Mouse (Mus musculus): Measurements from ENCODE around the gene Tmod2. TPM values are rescaled to one million over a fixed set of nuclear protein-coding genes. Genes with fewer than 3 reads are reported as not detected.

Tmod2 gene
- total RNA-seq (2023; ENCODE audit: inconsistent age) = 0.97 to 2.9 TPM (median 1.5 TPM) in 4 replicates

DNA sequence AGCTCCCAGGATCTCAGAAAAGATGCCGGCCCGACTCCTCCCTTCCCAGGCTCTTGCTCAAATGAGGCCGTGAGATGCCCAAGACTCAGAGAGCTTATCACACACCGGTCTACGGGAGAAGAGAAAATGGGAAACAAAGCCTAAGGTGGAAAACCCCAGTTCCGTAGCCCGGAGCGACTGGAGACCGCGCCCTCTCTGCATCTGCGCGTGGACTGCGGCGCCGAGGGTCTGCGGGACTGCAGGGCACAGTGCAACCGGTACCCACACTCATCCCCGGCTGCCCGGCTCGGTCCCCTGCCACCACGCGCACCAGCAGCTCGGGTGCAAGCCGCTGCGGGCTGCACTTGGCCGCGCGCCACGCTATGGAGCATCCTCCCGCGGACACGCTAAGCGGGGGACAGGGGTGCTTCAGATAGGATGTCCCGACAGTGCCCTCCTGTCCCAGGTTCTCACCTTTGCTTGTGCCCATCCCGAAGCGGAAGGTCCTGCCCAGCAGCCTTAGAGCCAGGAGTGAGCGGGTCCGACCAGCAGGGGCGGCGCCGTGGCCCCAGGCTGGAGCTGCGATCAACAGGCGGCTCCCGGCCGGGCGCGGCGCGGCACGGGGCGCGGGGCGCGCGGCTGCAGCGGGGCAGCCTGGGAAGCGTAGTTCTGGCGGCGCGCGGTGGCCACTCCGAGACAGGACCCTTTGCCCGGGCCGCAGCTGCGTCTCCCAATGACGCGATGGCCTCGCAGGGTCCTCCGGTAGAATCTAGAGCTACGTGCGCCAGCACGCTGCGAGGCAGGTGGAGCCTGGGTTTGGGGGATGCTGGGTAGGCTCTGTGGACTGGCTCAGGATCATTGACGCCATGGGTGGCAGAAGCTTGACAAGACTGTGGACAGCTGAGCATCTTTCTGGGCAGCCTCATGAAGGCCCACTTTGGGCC is at the start of gene Tmod2:
Tmod2 (minus strand) TSS at position 755 of the 923 bp plus-strand sequence.

DNA sequence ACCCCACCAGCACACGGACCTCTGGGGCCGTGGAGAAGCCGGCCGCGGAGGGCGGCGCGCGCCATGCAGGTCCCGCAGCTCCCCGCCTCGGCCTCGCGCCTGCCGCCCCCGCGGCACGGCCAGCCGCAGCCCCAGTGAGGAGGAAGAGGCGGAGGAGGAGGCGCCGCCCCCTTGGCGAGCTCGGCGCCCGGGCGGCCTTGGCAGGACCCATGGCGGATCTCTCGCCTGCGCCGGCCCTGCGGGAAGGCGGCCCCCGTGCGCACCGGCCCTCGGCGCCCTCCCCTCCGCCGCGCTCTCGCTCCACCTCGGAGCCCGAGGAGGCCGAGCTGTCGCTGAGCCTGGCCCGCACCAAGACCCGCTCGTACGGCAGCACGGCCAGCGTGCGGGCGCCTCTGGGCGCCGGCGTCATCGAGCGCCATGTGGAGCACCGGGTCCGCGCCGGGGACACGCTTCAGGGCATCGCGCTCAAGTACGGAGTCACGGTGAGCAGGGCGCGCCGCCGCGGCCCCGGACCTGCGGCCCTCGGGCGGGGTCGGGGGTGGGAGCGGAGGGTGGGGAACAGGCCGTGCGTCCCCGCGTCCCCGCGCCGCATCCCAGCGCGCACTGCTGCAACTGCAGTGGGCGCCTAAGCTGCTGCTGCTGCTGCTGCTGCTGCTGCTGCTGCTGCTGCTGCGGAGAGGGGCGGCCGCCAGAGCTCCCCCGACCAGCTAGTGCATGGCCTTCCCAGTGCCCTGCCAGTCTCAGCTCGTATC is 14.6 kb upstream of the Tmod2 start, which contains the start of gene Lysmd2:
Lysmd2 (plus strand) TSS at position 186 of the 752 bp plus-strand sequence.

DNA sequence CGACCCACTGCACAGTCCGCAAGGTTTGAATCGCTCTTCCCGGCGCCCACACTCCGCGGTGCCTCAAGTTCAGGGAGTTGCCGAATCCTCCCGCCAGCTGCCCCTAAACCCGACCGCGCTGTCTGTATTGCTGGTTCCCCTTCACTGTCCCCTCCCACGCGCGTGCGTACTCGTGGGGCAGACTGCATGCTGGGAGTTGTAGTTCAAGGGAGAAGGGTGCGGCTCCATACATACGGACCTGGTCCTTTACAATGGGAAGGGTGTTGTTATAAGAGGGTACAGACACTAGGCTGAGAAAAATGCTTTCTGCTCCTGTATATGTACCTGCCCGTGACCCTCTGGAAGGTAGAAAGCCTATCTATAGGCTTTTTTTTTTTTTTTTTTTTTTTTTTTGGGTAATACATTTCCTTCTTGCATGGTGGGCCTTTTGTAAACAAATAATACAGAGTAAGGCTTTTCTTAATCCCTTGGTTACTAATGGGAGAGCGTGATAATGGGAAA is 51.6 kb downstream of the Tmod2 start, which contains the start of gene Tmod3:
Tmod3 (minus strand) TSS at position 146 of the 501 bp plus-strand sequence.

Other genes with a start within 250 kb of the Tmod2 start
- 98.2 to 112 TPM (median 99.3 TPM) in 4 replicates for gene Mapk6, start 201.3 kb downstream of the Tmod2 start, total RNA-seq (2023; ENCODE audit: inconsistent age)
- gene Leo1, start 169.8 kb downstream of the Tmod2 start, total RNA-seq (2023; ENCODE audit: inconsistent age) = 16.6 to 19.9 TPM (median 18.4 TPM) in 4 replicates
- 195 to 217 TPM (median 207 TPM) in 4 replicates for gene Tmod3, start 51.7 kb downstream of the Tmod2 start, total RNA-seq (2023; ENCODE audit: inconsistent age)
- gene Lysmd2, start 14.4 kb upstream of the Tmod2 start, total RNA-seq (2023; ENCODE audit: inconsistent age) = 2.1 to 3.7 TPM (median 2.5 TPM) in 4 replicates
- gene Scg3, start 72.7 kb upstream of the Tmod2 start, total RNA-seq (2023; ENCODE audit: inconsistent age) = not detected in 4 replicates
- not detected in 4 replicates for gene Bmp5, start 164.0 kb upstream of the Tmod2 start, total RNA-seq (2023; ENCODE audit: inconsistent age)